Mouse (Mus musculus): ENCODE measurements around the gene Traf7. TPM values are rescaled to one million over a fixed set of nuclear protein-coding genes. Genes with fewer than 3 reads are reported as not detected.

Traf7 gene
- total and polyA plus RNA-seq, 3 experiments = 121 to 261 TPM; not detected in 1

- Histone ChIP-seq H3K4me3 (ENCODE audit: control insufficient read depth in 1 of 2, insufficient read depth in 1 of 2, low read depth in 2 of 2, low read length in 2 of 2) (no peak overlapping the region), H3K36me3 (ENCODE audit: control insufficient read depth in 1 of 2, insufficient read depth in 2 of 2, low read length in 2 of 2) (peaks cover 0 to 10% of the 10 kb centered on the region in 2 experiments; a peak in 3 of 4 replicates), H3K9ac (ENCODE audit: control insufficient read depth, low read depth, low read length, poor library complexity, severe bottlenecking) (no peak overlapping the region), H3K4me1 (ENCODE audit: control insufficient read depth in 1 of 2, insufficient read depth in 2 of 2, low read length in 2 of 2) (peaks cover 0 to 6% of the 10 kb centered on the region in 2 experiments; a peak in 1 of 4 replicates), H3K79me2 (ENCODE audit: control insufficient read depth, insufficient read depth, low read length, poor library complexity) (peaks cover 58% of the 10 kb centered on the region), H3K27me3 (ENCODE audit: control insufficient read depth in 1 of 2, insufficient read depth in 2 of 2, low read length in 2 of 2) (no peaks in the 10 kb centered on the region), H3K27ac (ENCODE audit: control insufficient read depth, low read depth, low read length) (no peak overlapping the region), H3K9me3 (replicated peaks; ENCODE audit: insufficient read depth, low read length) (no peaks in the 10 kb centered on the region)
- DNase-seq (ENCODE audit: low read depth, low spot score) = no peak
- TF ChIP-seq GATA1 (IDR thresholded peaks at IDR 0.05; ENCODE audit: low read depth, low read length) (no peak), RCOR1 (IDR thresholded peaks at IDR 0.05; ENCODE audit: low read depth, low read length) (no peak), NELFE (IDR thresholded peaks at IDR 0.05; ENCODE audit: low read depth, low read length) (no peak), ZKSCAN1 (IDR thresholded peaks at IDR 0.05; ENCODE audit: low read depth, low read length) (no peak), SMC3 (IDR thresholded peaks at IDR 0.05; ENCODE audit: low read depth, low read length) (no peak), TBP (IDR thresholded peaks at IDR 0.05; ENCODE audit: low read depth, low read length) (no peak), MYB (IDR thresholded peaks at IDR 0.05; ENCODE audit: low read depth, low read length) (no peak), MEF2A (IDR thresholded peaks at IDR 0.05; ENCODE audit: extremely low read depth, insufficient replicate concordance, low read depth, low read length, poor library complexity, severe bottlenecking) (no peak), EP300 (IDR thresholded peaks at IDR 0.05; ENCODE audit: low read depth in 1 of 2, low read length in 2 of 2) (no peak), MAZ (IDR thresholded peaks at IDR 0.05; ENCODE audit: low read depth, low read length) (no peak), POLR2A (IDR thresholded peaks at IDR 0.05; ENCODE audit: control insufficient read depth in 1 of 2, insufficient read depth in 1 of 2, low read depth in 1 of 2, low read length in 2 of 2, poor library complexity in 1 of 2) (no peak), HCFC1 (IDR thresholded peaks at IDR 0.05; ENCODE audit: low read depth, low read length) (no peak), POLR2AphosphoS2 (IDR thresholded peaks at IDR 0.05; ENCODE audit: low read length) (no peak), RAD21 (IDR thresholded peaks at IDR 0.05; ENCODE audit: low read depth, low read length) (no peak), USF2 (IDR thresholded peaks at IDR 0.05; ENCODE audit: borderline replicate concordance in 1 of 2, insufficient read depth in 1 of 2, low read depth in 1 of 2, low read length in 2 of 2) (no peak), UBTF (IDR thresholded peaks at IDR 0.05; ENCODE audit: borderline replicate concordance, insufficient read depth, low read depth, low read length) (no peak), JUND (IDR thresholded peaks at IDR 0.05; ENCODE audit: low read depth, low read length) (no peak), TCF12 (IDR thresholded peaks at IDR 0.05; ENCODE audit: low read depth, low read length) (no peak)
Observed at GRCm38 (mm10) chr17:24524734-24525133, 3.0 kb downstream of the Traf7 start.

GRCm38 (mm10) chr17:24520450-24520849 is 7.3 kb downstream of the Traf7 start:
- Histone ChIP-seq H3K27me3 (ENCODE audit: control insufficient read depth in 1 of 2, insufficient read depth in 2 of 2, low read length in 2 of 2) (no peaks in the 10 kb centered on the region), H3K4me1 (ENCODE audit: control insufficient read depth in 1 of 2, insufficient read depth in 2 of 2, low read length in 2 of 2) (no peaks in the 10 kb centered on the region), H3K79me2 (ENCODE audit: control insufficient read depth, insufficient read depth, low read length, poor library complexity) (peaks cover 25% of the 10 kb centered on the region), H3K36me3 (ENCODE audit: control insufficient read depth in 1 of 2, insufficient read depth in 2 of 2, low read length in 2 of 2) (peaks cover 0 to 7% of the 10 kb centered on the region in 2 experiments; a peak in 2 of 4 replicates), H3K4me3 (ENCODE audit: control insufficient read depth in 1 of 2, insufficient read depth in 1 of 2, low read depth in 2 of 2, low read length in 2 of 2) (no peak overlapping the region), H3K9ac (ENCODE audit: control insufficient read depth, low read depth, low read length, poor library complexity, severe bottlenecking) (no peak overlapping the region), H3K9me3 (replicated peaks; ENCODE audit: insufficient read depth, low read length) (no peaks in the 10 kb centered on the region), H3K27ac (ENCODE audit: control insufficient read depth, low read depth, low read length) (no peak overlapping the region)
- TF ChIP-seq CTCF (IDR thresholded peaks at IDR 0.05 in 2 of 3, conservative IDR thresholded peaks at IDR 0.05 in 1 of 3; ENCODE audit: control insufficient read depth in 1 of 3, insufficient read depth in 1 of 3, low read depth in 2 of 3, low read length in 3 of 3, poor library complexity in 1 of 3, severe bottlenecking in 1 of 3) (no peak), ELF1 (IDR thresholded peaks at IDR 0.05; ENCODE audit: low read depth, low read length) (no peak)
- no peak for DNase-seq (ENCODE audit: low read depth, low spot score)
